Mouse (Mus musculus): ENCODE measurements around the gene Ndnf. TPM values are rescaled to one million over a fixed set of nuclear protein-coding genes. Genes with fewer than 3 reads are reported as not detected.

Ndnf gene
- total RNA-seq (2015; ENCODE audit: low replicate concordance) (not detected in 2 replicates), total RNA-seq (2017; ENCODE audit: low replicate concordance) (under 0.01 TPM in 1 of 2 replicates, not detected in the other)

DNA sequence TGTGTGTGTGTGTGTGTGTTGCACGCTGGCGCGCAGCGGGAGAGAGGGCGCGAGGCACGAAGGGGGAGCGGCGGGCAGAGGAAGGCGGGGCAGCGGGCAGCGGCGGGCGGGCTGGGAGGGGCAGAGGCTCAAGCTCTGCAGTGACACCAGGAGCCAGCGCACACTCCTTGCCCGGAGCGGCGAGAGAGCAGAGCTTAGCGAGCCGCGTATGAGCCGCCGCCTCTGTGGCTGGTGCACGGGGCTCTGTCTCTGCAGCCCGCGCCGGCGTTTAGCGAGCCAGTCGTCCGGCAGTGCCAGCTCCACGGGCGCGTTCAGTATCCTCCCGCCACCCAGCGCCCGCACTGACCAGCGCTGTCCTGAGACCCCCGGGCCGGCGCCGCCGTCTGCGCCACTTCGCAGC is at the start of gene Ndnf:
Ndnf (plus strand) TSS at position 140 of the 400 bp plus-strand sequence.
- no peak for ATAC-seq (replicated peaks; ENCODE audit: low FRiP score, poor library complexity, severe bottlenecking)

DNA sequence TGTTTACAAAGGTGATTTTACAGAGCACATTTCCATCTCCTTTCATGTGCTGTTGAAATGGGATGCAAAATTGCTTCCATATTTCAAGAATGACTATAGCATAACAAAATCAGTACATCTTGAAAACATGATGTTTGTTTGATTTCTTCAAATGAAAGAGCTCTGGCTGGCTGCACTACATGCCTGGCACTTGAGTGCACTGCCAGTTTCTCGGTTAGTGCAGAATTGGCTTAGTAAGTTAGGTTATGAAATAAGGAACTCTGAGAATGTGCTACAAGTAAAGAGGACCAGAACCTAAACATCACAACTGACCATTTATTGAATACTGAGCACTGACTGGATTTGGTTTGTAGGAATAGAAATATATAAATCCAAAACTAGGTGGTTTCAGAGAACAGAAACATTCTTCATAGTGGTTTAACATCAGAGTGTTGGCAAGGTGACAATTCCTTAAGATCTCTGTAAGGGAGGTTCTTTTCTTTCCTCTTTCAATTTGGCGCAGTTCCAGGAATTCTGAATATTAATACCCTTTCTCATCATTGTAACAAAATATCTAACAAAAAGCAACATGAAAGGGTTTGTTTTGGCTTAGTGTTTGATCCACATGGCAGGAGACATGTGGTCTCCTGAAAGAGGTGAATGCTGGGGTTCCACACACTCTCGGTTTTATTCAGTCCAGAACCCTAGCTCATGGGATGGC is 48.2 kb upstream of the Ndnf start:
- ATAC-seq (replicated peaks; ENCODE audit: low FRiP score, poor library complexity, severe bottlenecking): no peak

DNA sequence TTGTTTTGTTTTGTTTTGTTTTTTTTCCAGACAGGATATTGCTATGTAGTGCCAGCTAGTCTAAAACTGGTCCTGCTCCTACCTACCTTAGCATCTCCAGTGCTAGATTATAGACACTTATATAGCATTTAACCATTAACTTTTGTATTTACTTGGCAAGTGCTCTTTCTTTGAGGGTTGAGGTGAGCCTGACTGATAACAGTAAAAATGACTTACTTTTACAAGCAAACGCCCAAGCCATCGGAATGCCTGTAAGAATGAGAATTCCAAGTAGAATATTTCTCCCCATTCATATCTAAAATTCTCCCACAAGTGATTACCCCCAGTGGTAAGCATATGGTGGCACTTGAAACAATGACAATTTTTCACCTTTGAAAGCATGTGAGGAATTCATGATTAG is 40.8 kb upstream of the Ndnf start:
- no peak for ATAC-seq (replicated peaks; ENCODE audit: low FRiP score, poor library complexity, severe bottlenecking)

DNA sequence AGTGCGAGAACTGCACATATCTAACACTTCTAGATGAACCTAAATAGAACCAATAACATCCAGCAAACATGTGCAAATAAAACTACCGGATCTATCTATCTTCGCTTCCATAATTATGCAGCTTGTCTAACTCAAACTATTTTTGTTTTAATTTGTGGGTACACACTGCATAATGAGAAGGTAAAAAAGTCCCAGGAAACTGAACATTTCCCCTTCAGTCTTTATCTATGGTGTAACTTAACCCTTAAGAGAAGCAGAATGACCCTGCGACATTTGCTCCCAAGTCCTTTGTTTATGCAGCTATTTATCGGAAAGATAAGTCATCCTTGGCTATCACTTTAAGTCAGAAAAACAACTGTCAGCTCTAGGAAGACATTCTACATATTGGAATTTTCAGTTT is 39.2 kb upstream of the Ndnf start:
- no peak for ATAC-seq (replicated peaks; ENCODE audit: low FRiP score, poor library complexity, severe bottlenecking)

DNA sequence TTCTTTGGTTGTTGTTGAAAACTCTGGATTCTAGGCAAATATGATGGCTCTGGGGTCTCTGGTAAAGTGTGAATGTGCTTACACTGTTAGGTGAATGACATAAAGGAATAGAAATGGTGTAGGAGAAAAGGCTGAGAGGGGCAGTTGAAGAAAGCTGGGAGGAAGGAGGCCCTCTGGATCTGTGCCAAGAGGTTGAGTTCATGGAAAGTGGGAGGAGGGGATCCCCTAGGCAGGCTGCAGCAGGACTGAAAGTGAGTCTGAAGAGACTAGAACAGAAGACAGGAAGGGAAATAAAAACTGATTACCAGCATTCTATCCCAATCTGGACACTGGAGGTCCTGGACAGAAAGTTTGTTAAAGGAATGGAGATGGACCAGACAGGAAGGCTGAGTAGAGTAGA is 29.0 kb upstream of the Ndnf start:
- ATAC-seq (replicated peaks; ENCODE audit: low FRiP score, poor library complexity, severe bottlenecking): no peak

DNA sequence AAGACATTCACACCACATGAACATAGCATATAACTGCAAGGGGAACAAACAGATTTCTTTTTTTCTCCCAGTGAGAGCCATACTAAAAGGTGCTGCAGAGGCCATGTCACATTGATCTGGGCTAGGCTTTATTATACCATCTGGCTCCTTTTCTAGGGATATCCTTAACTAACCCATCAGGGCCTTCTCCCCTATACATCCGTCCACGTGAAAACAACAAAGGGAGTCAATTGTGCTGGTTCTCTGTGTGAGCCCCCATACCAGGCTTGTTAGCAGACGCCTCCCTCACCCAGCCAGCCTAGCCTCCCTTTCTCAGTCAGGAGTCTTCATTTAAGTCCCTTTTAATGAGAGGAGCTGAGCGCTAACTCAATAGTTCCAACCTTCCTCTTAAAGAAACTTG is 27.3 kb upstream of the Ndnf start:
- ATAC-seq (replicated peaks; ENCODE audit: low FRiP score, poor library complexity, severe bottlenecking): no peak

DNA sequence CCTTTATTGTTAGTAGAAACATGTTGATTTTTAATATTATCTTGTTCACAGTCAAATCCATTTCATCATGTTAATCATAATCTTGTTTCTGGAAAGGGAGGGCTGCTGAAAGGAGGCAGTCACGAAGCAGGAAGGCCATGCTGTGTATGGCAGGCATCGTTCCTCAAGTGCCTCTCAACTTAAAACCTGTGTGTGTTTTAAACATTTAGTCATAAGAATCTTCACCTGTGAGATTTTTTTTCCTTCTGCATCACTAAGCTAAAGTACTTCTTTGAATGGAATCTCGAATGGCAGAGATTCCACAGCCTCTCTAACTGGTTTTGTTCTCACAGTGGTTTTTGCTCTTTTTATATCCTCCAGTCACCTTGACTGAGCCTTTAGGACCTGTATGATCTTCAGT is 25.0 kb upstream of the Ndnf start:
- no peak for ATAC-seq (replicated peaks; ENCODE audit: low FRiP score, poor library complexity, severe bottlenecking)

DNA sequence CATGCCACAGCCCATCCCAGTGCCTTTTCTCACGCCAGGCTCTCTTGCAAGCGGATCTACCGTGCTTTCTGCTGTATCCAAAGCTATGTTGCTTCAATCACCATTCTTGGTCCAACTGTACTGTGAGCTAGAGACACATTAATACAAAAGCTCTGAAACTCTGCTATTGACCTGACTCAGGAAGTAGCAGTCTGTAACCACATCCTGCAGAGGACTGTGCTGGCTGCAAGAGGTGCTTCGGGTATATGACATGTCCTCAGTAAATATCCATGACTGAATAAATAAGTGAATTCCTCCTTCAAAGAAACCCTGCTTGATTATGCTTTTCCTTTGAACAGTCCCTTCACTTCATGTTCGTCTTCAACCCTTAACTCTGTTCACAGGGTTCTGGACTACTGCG is 23.7 kb upstream of the Ndnf start:
- ATAC-seq (replicated peaks; ENCODE audit: low FRiP score, poor library complexity, severe bottlenecking): no peak

DNA sequence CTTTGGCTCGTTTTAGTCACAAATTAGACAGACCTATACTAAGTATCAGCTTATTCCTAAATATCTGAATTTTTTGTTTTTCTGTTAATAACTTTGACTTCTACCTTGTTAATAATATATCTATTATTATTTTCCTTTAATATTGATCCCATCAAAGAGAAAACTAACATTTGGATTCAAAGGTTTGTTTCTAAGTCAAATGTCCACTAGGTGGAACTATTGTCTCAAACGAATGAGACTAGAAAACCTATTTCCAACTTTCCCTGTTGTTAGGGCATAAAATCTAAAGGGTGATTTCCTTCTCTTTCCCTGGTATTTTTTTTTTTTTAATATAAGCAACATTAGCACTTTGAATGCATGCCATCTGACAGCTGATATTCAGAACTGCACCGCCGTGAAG is 20.0 kb upstream of the Ndnf start:
- no peak for ATAC-seq (replicated peaks; ENCODE audit: low FRiP score, poor library complexity, severe bottlenecking)

DNA sequence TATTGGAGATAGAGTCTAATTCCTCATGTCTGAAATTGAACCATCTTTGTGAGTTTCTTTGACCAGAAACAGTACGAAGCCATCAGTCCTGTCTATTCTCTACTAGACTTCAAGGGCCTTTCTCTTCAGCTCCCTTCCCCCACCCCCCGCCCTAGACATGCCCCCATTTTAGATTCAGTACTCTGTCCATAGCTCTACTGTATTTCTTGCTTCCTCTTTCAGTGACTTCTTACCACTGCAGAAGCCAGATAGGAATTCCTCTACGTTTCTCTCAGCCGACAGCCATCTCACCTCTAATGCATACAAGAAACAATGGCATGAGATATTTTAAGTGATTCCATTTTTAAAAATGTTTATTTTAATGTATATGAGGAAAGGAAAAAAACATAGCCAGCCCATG is 10.1 kb upstream of the Ndnf start:
- ATAC-seq (replicated peaks; ENCODE audit: low FRiP score, poor library complexity, severe bottlenecking): no peak

DNA sequence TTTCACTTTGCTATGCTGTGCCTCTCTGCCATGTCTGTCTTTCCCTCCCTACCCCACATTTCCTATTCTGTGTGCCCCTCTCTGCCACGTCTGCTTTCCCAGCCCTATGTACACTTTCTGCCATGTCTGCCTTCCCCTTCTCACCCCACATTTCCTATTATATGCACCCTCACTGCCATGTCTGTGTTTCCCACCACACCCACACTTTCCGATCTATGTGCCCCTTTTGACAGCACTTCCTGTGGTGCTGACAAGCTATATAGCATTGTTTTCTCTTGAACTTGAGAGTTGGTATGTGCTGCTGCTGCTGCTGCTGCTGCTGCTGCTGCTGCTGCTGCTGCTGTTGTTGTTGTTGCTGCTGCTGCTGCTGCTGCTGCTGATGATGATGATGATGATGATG is 9.3 kb upstream of the Ndnf start:
- no peak for ATAC-seq (replicated peaks; ENCODE audit: low FRiP score, poor library complexity, severe bottlenecking)

DNA sequence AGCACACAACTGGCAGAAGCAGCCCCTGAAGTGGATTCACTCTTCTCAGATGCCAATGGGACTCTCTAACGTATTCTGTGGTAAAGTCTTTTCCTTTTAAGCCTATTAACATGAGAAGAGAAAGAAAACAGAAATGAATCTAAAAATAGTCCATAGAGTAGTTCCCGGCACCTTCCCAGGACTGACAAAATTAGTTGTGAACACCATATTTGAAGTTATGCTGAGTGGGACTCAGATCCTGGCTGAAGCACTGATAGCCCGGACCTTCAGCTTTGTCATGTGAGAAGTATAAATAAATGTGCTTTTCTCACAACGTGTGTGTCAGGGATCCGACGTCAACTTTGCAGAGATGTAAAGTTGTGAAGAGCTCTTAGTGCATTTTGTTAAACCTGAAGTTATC is 7.4 kb upstream of the Ndnf start:
- ATAC-seq (replicated peaks; ENCODE audit: low FRiP score, poor library complexity, severe bottlenecking): no peak

DNA sequence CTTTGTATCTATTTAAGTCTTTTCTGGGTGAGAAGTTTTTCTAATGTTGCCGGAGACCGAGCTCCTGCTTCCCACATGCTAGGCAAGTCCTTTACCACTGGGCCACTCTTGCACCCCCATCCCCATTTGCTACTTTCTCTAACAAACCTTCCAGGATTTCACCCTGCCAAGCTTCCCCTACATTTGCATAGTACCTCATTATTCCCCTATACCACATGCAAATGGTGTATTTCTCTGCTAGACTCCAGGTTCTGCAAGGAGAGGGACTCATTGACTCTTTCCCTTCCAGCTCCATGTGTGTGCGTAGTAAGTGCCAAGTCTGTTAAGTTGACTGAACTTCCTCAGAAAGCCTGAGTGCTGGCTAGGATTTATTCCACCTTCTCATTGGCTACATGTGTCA is 5.1 kb upstream of the Ndnf start:
- ATAC-seq (replicated peaks; ENCODE audit: low FRiP score, poor library complexity, severe bottlenecking): no peak

DNA sequence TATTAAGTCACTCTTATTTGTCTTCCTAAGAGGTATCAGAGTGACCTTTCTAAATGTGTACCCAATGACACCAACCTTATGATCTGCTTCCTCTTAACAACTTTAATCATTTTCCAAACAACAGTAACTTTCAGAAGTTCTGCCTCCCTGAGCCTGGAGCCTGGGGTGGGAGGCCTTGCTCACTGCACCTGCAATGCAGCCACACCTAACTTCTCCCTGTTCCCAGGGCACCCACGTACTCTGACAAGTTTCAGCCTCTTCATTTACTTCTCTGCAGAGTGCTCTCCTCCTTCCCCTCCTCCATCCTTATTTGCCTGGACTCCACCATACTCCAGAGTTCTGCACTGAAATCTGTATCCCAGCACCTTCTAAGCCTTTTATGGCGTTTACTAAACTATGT is 1.4 kb upstream of the Ndnf start:
- ATAC-seq (replicated peaks; ENCODE audit: low FRiP score, poor library complexity, severe bottlenecking): no peak

DNA sequence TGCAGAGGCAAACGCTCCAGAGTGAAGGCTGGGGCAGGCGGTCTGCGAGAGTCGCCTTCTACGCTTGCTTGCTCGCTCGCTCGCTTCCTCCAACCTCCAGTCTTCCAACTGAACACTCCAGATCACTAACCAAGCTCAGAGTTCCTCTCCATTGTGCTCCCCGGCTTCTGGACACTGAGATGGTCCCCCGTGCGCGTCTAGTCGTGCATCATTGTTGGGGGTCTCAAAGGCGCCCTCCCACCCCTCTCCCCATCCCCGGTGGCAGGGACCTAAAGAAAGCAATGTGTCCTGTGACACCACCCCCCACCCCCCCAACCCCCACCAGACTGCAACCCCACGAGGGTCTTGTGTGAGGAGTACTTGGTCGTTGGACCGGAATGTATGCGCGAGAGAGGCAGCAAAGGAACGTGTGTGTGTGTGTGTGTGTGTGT is 394 bp upstream of the Ndnf start:
- ATAC-seq (replicated peaks; ENCODE audit: low FRiP score, poor library complexity, severe bottlenecking): no peak

DNA sequence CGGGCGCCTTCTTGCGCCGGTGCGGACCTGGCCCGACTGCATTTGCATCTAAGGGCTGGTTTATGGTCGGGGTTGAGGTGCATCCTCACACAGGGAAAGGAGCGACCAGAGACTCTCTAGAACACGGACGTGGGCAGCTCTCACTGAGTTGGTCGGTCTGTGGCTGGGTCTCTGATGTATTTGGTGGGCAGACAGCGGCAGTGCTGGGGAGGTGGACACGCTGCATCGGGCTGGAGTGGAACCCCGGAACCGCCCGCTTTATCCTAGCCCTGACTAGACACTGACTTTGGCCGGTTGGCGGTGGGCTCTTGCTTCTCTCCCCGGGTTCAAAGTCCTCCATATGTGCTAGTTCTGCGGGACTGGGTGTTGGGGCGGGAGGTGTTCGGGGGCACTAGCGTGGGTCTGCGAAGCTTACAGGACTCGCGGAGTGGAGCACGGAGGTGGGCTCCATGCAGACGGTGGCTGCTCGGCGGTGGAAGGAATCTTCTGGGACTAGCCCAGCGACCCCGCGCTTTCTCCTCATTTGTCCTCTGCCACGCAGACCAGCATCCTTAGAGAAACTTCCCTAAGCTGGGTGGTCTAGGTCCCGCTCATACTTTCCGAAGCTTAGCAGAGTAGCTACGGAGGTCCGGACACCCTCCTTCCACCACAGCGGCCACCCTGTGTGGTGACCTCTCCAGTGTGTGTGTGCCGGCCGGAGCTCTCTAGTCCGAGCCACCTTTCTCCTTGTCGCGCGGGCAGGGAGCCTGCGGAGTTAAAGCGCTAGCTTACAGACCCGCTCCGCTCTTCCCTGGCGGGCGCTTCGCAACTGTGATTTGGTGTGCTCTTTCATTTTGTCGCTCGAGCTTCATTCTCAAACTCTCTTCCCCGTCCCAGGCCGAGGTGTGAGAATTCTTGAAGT is 991 bp downstream of the Ndnf start:
- no peak for ATAC-seq (replicated peaks; ENCODE audit: low FRiP score, poor library complexity, severe bottlenecking)

DNA sequence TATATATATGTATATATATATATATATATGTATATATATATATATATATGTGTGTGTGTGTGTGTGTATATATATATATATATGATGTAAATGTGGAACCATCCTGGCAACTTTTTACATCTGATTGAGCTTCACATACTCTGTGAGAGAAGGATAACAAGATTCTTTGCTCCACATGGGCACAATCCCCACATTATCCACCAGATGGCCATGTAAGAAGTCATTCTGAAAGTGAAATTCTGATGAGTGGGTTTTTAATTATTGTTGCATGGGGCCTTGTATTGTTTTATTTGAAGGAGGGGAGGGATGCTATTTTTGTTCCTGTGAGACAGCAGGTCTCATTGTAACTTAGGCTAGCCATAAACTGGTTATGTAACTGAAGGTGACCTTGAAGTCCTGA is 22.5 kb downstream of the Ndnf start:
- ATAC-seq (replicated peaks; ENCODE audit: low FRiP score, poor library complexity, severe bottlenecking): no peak

DNA sequence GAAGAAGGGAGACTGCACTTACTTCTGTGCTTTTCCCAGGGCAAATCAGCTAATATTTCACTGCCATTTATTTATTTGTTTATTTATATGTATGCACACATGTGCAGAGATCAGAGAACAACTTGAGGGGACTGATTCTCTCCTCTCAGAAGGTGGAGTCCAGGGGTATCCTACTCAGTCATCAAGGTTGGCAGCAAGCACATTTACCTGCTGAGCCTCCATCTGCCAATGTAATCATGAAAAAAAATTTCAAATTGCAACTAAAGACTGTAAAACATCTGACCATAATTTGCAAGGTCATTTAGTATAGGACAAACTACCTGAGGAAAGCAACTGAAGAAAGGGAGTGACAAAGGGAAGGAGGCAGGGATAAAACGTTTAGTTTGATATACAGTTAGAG is 49.3 kb downstream of the Ndnf start:
- ATAC-seq (replicated peaks; ENCODE audit: low FRiP score, poor library complexity, severe bottlenecking): no peak

DNA sequence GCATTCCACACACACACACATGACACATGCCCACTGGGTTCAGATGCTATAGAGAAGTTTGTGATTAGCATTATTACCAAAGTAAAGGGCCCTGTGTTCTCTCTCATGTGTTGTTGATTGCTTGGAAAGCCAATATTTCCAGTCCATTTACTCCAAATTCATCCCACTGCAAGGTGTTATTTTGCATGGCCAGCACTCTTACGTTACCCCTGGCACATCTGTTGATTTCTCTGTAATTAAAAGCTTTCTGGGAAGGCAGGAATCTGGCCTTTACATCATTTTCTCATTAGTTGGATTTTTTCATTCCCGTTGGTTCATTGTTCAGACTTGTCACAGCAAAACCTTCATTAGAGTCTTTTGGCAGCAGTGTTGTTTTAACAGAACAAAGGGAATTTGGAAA is 54.3 kb downstream of the Ndnf start:
- ATAC-seq (replicated peaks; ENCODE audit: low FRiP score, poor library complexity, severe bottlenecking): no peak

DNA sequence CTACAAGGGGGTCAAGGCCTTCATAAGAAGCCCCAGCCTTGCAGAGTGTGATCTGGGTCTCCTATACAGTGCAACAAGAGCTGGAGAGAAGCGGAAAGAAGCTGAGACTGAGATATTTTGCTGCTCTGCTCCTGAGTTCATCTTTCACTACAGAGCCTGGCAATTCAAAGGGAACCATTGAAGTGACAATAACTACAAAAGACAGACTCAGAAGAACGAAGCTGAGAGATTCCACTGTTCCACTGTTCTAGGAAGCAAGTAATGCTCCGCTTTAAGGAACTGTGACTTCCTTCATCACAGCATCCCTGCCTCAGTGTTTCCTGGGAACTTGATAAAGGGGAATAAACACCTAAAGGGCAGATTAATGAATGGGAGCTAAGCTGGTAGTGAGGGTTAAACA is 56.9 kb downstream of the Ndnf start:
- ATAC-seq (replicated peaks; ENCODE audit: low FRiP score, poor library complexity, severe bottlenecking): no peak

DNA sequence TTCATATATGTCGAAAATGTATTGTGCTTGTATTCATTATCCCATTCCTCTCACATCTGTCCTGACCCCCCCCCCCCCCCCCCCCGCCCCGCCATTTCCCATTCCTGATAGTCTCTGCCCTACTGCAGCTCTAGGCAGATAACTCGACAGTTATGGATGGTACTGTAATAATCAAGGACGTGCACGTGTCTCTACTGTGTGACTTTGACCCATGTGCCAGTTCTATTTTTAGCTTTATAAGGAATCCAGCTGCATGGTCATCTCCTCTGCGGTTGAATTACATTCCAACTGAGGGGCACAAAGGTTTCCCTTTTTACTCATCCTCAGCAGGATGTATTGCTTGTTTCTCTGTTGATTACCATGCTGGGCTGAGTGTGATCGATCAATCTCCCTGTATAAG is 68.1 kb downstream of the Ndnf start:
- ATAC-seq (replicated peaks; ENCODE audit: low FRiP score, poor library complexity, severe bottlenecking): no peak

Measured in erythroblast, adult 5-6 weeks (primary cell).